Mouse (Mus musculus) ovary, adult 10 weeks (tissue): Measurements from ENCODE around the gene Olfr345. TPM values are rescaled to one million over a fixed set of nuclear protein-coding genes. Genes with fewer than 3 reads are reported as not detected.

Experiments used
- polyA plus RNA-seq: library from polyadenylated mRNA; stranded (reverse); fragments of 350-450 nt; fragmentation: Illumina TruSeq; extraction: RNeasy Lipid Tissue Mini Kit (QIAGEN cat#74804); gene quantifications from one replicate; pipeline ENCODE4 v1.2.3, GENCODE M21; 2014

Olfr345 gene
- polyA plus RNA-seq, result not detected

GRCm38 (mm10) chr2:36639741-36640140 lies at the start of gene Olfr345:
TSS of gene Olfr345 (plus strand) at chr2:36640041.

DNA sequence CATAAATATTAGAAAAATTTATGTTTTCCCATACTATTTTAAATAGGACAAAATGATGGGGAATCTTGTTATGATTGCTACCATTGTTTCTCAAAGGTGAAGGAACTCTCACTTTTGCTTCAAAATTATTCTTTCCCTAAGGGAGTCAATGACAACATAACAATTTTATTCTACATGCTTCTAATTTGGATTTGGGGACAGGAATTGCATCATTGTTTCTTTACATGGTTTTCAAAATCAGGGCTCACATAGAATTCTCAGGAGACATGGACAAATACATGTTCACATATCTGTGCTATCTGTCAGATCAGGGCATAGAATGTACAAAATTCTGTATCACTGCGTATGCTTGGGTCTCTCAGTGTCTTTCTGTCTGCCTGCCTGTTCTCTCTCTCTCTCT lies 45.6 kb downstream of the Olfr345 start, which contains the start of gene Olfr346:
Olfr346 (plus strand) TSS at position 301 of the 400 bp plus-strand sequence.

Other genes starting within 250 kb of the Olfr345 start
- not detected for gene Olfr339, start 221.1 kb upstream of the Olfr345 start, polyA plus RNA-seq
- not detected for gene Olfr340, start 187.5 kb upstream of the Olfr345 start, polyA plus RNA-seq
- gene Olfr341, start 157.6 kb upstream of the Olfr345 start, polyA plus RNA-seq, result not detected
- gene Olfr342, start 115.0 kb upstream of the Olfr345 start, polyA plus RNA-seq, result not detected
- gene Olfr344, start 73.4 kb upstream of the Olfr345 start, polyA plus RNA-seq, result not detected
- not detected for gene Olfr346, start 45.7 kb downstream of the Olfr345 start, polyA plus RNA-seq
- gene Olfr347, start 91.9 kb downstream of the Olfr345 start, polyA plus RNA-seq, result not detected
- not detected for gene Olfr348, start 144.2 kb downstream of the Olfr345 start, polyA plus RNA-seq
- gene Olfr50, start 150.5 kb downstream of the Olfr345 start, polyA plus RNA-seq, result not detected
- not detected for gene Olfr3, start 177.0 kb downstream of the Olfr345 start, polyA plus RNA-seq
- not detected for gene Olfr350, start 206.3 kb downstream of the Olfr345 start, polyA plus RNA-seq
- not detected for gene Olfr351, start 222.6 kb downstream of the Olfr345 start, polyA plus RNA-seq
- not detected for gene Olfr352, start 228.4 kb downstream of the Olfr345 start, polyA plus RNA-seq